Mouse (Mus musculus): ENCODE measurements at regions not wholly inside any gene's neighbourhood (a gene's known extent, or its start where the extent isn't known, plus 50 kb on each side); places are given as distances from the start of the nearest gene placed in this dataset.

DNA sequence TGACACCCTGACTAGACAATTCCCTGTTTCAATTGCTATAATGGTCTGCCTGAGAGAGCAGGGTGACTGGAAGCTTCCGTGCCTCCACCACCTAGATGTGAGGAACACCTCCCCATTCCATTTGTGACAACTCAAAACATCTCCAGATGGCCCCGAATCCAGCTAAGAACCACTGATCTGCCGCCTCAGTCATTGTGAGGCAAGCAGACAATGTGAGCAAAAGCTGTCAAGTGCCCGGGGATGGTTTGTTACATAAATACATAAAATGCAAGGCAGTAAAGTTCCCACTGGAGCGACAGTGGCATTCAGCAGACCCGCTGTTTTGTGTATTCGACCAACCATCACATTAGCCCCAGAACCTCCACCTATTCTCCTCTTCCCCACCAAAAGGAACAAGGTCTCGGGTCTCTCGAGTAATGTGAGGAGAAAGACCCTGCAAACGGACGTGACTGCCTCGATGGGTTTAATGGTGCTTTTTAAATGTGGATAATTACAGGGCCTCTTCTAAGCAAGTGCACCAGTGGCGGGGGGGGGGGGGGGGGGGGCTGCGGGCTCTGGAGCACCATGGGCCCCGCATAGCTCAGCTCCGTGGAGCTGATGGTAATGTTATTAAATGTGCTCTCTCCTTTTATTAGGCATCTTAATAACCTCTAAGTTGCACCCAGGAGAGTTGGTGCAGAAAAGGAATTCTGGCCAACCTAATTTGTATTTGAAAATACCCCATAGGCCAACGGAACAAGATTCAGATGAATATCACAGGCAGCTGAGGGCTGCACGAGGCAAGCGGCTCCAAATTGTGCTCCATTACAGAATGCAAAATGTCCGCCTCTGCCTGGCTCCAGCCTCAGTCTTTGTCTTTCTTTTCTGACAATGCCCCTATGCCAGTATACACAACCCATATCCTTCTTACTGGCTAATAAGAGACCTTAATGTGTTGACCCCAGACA, 360.6 kb upstream of the Clint1 start:
- TF ChIP-seq CTCF (IDR thresholded peaks at IDR 0.05; ENCODE audit: control insufficient read depth, insufficient read depth, insufficient replicate concordance, low read depth, low read length) (no peak), POLR2A (IDR thresholded peaks at IDR 0.05; ENCODE audit: control insufficient read depth, low read depth, low read length) (no peak)
